Mouse (Mus musculus): Measurements from ENCODE around the gene Gm21149. TPM values are rescaled to one million over a fixed set of nuclear protein-coding genes. Genes with fewer than 3 reads are reported as not detected.
"Not testable (repeated sequence)": the region's sequence is repeated elsewhere in the genome, so short reads cannot be mapped to it uniquely, and the experiment has no call there.

Gm21149 gene
- total RNA-seq, 2 experiments from 2014 or later: not detected

DNA sequence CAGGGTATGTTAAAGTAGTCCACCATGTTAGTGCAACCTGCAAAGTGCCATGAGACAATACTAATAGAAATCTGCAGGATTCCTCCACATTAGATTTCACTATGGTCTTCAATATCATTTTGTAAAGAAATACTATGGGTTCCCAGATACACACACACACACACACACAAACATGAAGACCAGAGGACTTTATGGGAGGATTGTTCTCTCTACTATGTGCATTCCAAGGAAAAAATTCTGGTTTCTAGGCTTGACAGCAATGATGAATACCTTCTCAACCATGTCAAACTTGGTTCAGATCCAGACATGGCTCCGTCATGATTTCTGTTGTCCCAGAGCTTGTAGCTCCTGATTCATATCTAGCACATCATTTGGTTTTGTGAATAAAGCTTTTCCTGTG is 10.1 kb downstream of the Gm21149 start:
- DNase-seq (ENCODE audit: low spot score); intact Hi-C loops (cut with DNase I): not testable (repeated sequence)

DNA sequence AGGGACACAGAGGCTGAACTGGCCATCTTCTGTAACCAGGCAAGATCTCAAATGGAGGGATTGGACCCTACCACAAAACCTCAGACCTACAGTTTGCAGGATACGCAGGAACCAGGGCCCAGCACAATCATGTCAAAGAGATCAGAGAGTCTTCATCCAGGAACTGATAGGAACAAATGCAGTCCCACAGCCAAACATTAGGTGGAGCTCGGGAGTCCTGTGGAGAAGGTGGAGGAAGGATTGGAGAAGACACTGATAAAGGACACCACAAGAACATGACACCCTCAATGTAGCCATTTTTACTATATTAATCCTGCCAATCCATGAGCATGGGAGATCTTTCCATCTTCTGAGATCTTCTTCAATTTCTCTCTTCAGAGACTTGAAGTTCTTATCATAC is 12.8 kb downstream of the Gm21149 start:
- intact Hi-C loops (cut with DNase I); DNase-seq (ENCODE audit: low spot score): not testable (repeated sequence)

DNA sequence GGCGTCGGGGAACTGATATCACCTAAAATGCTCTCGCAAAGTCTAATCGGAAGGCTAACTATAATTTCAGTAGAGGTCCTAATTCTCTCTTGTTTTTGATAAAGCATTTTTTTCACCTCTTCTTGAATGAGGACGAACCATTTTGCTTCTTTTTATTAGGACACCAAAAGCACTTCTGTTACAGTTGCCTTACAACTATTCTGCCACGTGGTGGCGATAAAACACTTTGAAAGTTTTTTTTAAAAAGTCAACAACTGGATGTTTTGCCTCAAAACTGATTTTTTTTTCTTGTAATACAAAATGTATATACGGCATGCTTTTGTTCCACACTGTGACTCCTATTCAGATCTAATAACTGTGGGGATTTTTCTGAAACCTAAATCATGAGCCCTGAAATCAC is 14.7 kb downstream of the Gm21149 start:
- intact Hi-C loops (cut with DNase I); DNase-seq (ENCODE audit: low spot score): not testable (repeated sequence)

DNA sequence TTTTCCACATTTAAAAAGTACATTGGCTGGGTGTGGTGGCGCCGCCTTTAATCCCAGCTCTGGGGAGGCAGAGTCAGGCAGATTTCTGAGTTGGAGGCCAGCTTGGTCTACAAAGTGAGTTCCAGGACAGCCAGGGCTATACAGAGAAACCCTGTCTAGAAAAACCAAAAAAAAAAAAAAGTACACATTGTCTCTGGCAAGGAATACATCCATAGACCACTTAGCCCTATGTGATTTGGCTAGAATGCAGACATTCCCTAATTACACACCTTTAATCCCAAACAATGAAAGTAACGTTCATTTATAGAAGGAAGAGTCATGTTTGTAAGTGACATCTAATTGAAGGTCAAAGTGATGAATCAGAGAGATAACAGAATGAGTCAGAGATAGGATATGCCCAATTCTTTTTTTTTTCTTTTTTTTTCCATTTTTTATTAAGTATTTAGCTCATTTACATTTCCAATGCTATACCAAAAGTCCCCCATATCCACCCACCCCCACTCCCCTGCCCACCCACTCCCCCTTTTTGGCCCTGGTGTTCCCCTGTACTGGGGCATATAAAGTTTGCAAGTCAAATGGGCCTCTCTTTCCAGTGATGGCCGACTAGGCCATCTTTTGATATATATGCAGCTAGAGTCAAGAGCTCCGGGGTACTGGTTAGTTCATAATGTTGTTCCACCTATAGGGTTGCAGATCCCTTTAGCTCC is 18.3 kb downstream of the Gm21149 start:
- DNase-seq (ENCODE audit: low spot score); intact Hi-C loops (cut with DNase I): not testable (repeated sequence)

Other genes starting within 250 kb of the Gm21149 start
- not detected for gene Gm21190, start 52.7 kb upstream of the Gm21149 start, total RNA-seq (2021)
- not detected for gene Gm21083, start 100.8 kb upstream of the Gm21149 start, total RNA-seq (2021)
- gene Speer4d, start 142.5 kb upstream of the Gm21149 start, total RNA-seq (2021): not detected
- not detected for gene 4930572O03Rik, start 180.5 kb upstream of the Gm21149 start, total RNA-seq (2021)
- gene Speer4c, start 237.7 kb upstream of the Gm21149 start, total RNA-seq (2021): not detected